Mouse (Mus musculus): ENCODE measurements around the gene Ahnak. TPM values are rescaled to one million over a fixed set of nuclear protein-coding genes. Genes with fewer than 3 reads are reported as not detected.
"Not testable (repeated sequence)": the region's sequence is repeated elsewhere in the genome, so short reads cannot be mapped to it uniquely, and the experiment has no call there.

The Ahnak gene
- polyA plus RNA-seq, 1 experiment from 2014 or later = 31.0 TPM

- Histone ChIP-seq H3K4me3 (ENCODE audit: low read length) (peak within 1 kb of the TSS; percentile 83), H3K4me2 (ENCODE audit: low read depth, low read length) (peak within 1 kb of the TSS; percentile 68), H3K27me3 (ENCODE audit: control insufficient read depth, insufficient read depth, low read depth, low read length) (no peaks in the 10 kb centered on the region), H3K36me3 (ENCODE audit: control insufficient read depth, insufficient read depth, low read length) (peaks cover 57% of the 10 kb centered on the region), H3K27ac (ENCODE audit: low read length) (peak within 1 kb of the TSS; percentile 98), H3K9ac (ENCODE audit: low read length) (peak within 1 kb of the TSS; percentile 87), H3K9me3 (ENCODE audit: control insufficient read depth, low read length) (no peaks in the 10 kb centered on the region), H3K4me1 (replicated peaks; ENCODE audit: control insufficient read depth, insufficient read depth, low read length) (peaks cover 13% of the 10 kb centered on the region)
- WGBS = under 1% methylated on average over 52 of the region's 52 CpGs
- ATAC-seq (ENCODE audit: low read depth) = peak; percentile 100
Observed at GRCm38 (mm10) chr19:8966590-8967372, 22.3 kb upstream of the Ahnak start, which contains the start of gene Eef1g. Eef1g (plus strand) TSS chr19:8967041.

- 0% methylated on average over 8 of the region's 8 CpGs for WGBS
- peaks cover 58% of the 10 kb centered on the region for H3K36me3 ChIP-seq (ENCODE audit: control insufficient read depth, insufficient read depth, low read length)
- peak overlapping the region; percentile 87 for H3K9ac ChIP-seq (ENCODE audit: low read length)
- ATAC-seq (ENCODE audit: low read depth) = no peak
- peak overlapping the region; percentile 76 for H3K27ac ChIP-seq (ENCODE audit: low read length)
- H3K4me2 ChIP-seq (ENCODE audit: low read depth, low read length) = peak overlapping the region; percentile 62
- peaks cover 13% of the 10 kb centered on the region for H3K4me1 ChIP-seq (replicated peaks; ENCODE audit: control insufficient read depth, insufficient read depth, low read length)
- H3K9me3 ChIP-seq (ENCODE audit: control insufficient read depth, low read length) = no peaks in the 10 kb centered on the region
- no peaks in the 10 kb centered on the region for H3K27me3 ChIP-seq (ENCODE audit: control insufficient read depth, insufficient read depth, low read depth, low read length)
- H3K4me3 ChIP-seq (ENCODE audit: low read length) = peak overlapping the region; percentile 83
Observed at GRCm38 (mm10) chr19:8967373-8967743, 21.7 kb upstream of the Ahnak start.

GRCm38 (mm10) chr19:8967893-8968292 is 21.2 kb upstream of the Ahnak start:
- no peak for ATAC-seq (ENCODE audit: low read depth)
- peak overlapping the region; percentile 62 for H3K4me2 ChIP-seq (ENCODE audit: low read depth, low read length)
- H3K9ac ChIP-seq (ENCODE audit: low read length) = peak overlapping the region; percentile 87
- no peaks in the 10 kb centered on the region for H3K9me3 ChIP-seq (ENCODE audit: control insufficient read depth, low read length)
- H3K27ac ChIP-seq (ENCODE audit: low read length) = peak overlapping the region; percentile 76
- peaks cover 58% of the 10 kb centered on the region for H3K36me3 ChIP-seq (ENCODE audit: control insufficient read depth, insufficient read depth, low read length)
- under 1% methylated on average over 9 of the region's 9 CpGs for WGBS
- peaks cover 13% of the 10 kb centered on the region for H3K4me1 ChIP-seq (replicated peaks; ENCODE audit: control insufficient read depth, insufficient read depth, low read length)
- peak overlapping the region; percentile 83 for H3K4me3 ChIP-seq (ENCODE audit: low read length)
- H3K27me3 ChIP-seq (ENCODE audit: control insufficient read depth, insufficient read depth, low read depth, low read length) = no peaks in the 10 kb centered on the region

GRCm38 (mm10) chr19:8972491-8972890 is 16.6 kb upstream of the Ahnak start:
- H3K4me2 ChIP-seq (ENCODE audit: low read depth, low read length); H3K27me3 ChIP-seq (ENCODE audit: control insufficient read depth, insufficient read depth, low read depth, low read length); H3K4me1 ChIP-seq (replicated peaks; ENCODE audit: control insufficient read depth, insufficient read depth, low read length); ATAC-seq (ENCODE audit: low read depth); H3K9me3 ChIP-seq (ENCODE audit: control insufficient read depth, low read length); H3K4me3 ChIP-seq (ENCODE audit: low read length); H3K9ac ChIP-seq (ENCODE audit: low read length); H3K27ac ChIP-seq (ENCODE audit: low read length): not testable (repeated sequence)
- peaks cover 65% of the 10 kb centered on the region for H3K36me3 ChIP-seq (ENCODE audit: control insufficient read depth, insufficient read depth, low read length)
- WGBS = 69% methylated on average over 8 of the region's 8 CpGs

- Histone ChIP-seq H3K4me2 (ENCODE audit: low read depth, low read length) (no peak overlapping the region), H3K27ac (ENCODE audit: low read length) (no peak overlapping the region), H3K27me3 (ENCODE audit: control insufficient read depth, insufficient read depth, low read depth, low read length) (no peaks in the 10 kb centered on the region), H3K4me3 (ENCODE audit: low read length) (no peak overlapping the region), H3K36me3 (ENCODE audit: control insufficient read depth, insufficient read depth, low read length) (peaks cover 75% of the 10 kb centered on the region), H3K9me3 (ENCODE audit: control insufficient read depth, low read length) (no peaks in the 10 kb centered on the region), H3K4me1 (replicated peaks; ENCODE audit: control insufficient read depth, insufficient read depth, low read length) (no peaks in the 10 kb centered on the region), H3K9ac (ENCODE audit: low read length) (no peak overlapping the region)
- 68% methylated on average over 1 of the region's 1 CpGs for WGBS
- ATAC-seq (ENCODE audit: low read depth) = no peak
Observed at GRCm38 (mm10) chr19:8974638-8975037, 14.4 kb upstream of the Ahnak start.

- Histone ChIP-seq H3K4me1 (replicated peaks; ENCODE audit: control insufficient read depth, insufficient read depth, low read length) (no peaks in the 10 kb centered on the region; the same call in 1 of the 2 replicates), H3K4me2 (ENCODE audit: low read depth, low read length) (no peak overlapping the region), H3K27me3 (ENCODE audit: control insufficient read depth, insufficient read depth, low read depth, low read length) (no peaks in the 10 kb centered on the region), H3K27ac (ENCODE audit: low read length) (no peak overlapping the region), H3K9me3 (ENCODE audit: control insufficient read depth, low read length) (no peaks in the 10 kb centered on the region), H3K9ac (ENCODE audit: low read length) (no peak overlapping the region), H3K36me3 (ENCODE audit: control insufficient read depth, insufficient read depth, low read length) (peaks cover 69% of the 10 kb centered on the region), H3K4me3 (ENCODE audit: low read length) (no peak overlapping the region)
- WGBS = 94% methylated on average over 2 of the region's 2 CpGs
- no peak for ATAC-seq (ENCODE audit: low read depth)
Observed at GRCm38 (mm10) chr19:8975491-8975890, 13.6 kb upstream of the Ahnak start.

GRCm38 (mm10) chr19:8976535-8976934 is 12.5 kb upstream of the Ahnak start:
- Histone ChIP-seq H3K36me3 (ENCODE audit: control insufficient read depth, insufficient read depth, low read length) (peaks cover 60% of the 10 kb centered on the region), H3K27ac (ENCODE audit: low read length) (no peak overlapping the region)
- ATAC-seq (ENCODE audit: low read depth) = peak; percentile 79

GRCm38 (mm10) chr19:8980771-8981170 is 8.3 kb upstream of the Ahnak start:
- Histone ChIP-seq H3K4me3 (ENCODE audit: low read length) (no peak overlapping the region), H3K36me3 (ENCODE audit: control insufficient read depth, insufficient read depth, low read length) (peaks cover 23% of the 10 kb centered on the region), H3K27me3 (ENCODE audit: control insufficient read depth, insufficient read depth, low read depth, low read length) (no peaks in the 10 kb centered on the region), H3K4me2 (ENCODE audit: low read depth, low read length) (no peak overlapping the region), H3K4me1 (replicated peaks; ENCODE audit: control insufficient read depth, insufficient read depth, low read length) (peaks cover 39% of the 10 kb centered on the region), H3K9ac (ENCODE audit: low read length) (no peak overlapping the region), H3K27ac (ENCODE audit: low read length) (no peak overlapping the region), H3K9me3 (ENCODE audit: control insufficient read depth, low read length) (no peaks in the 10 kb centered on the region)
- WGBS = 58% methylated on average over 5 of the region's 5 CpGs
- ATAC-seq (ENCODE audit: low read depth) = no peak

More at GRCm38 (mm10) chr19:8976535-8976934, 12.5 kb upstream of the Ahnak start:
- H3K9ac ChIP-seq (ENCODE audit: low read length) = no peak overlapping the region
- WGBS = 37% methylated on average over 3 of the region's 3 CpGs
- no peak overlapping the region for H3K4me2 ChIP-seq (ENCODE audit: low read depth, low read length)
- H3K4me3 ChIP-seq (ENCODE audit: low read length) = no peak overlapping the region
- no peaks in the 10 kb centered on the region for H3K27me3 ChIP-seq (ENCODE audit: control insufficient read depth, insufficient read depth, low read depth, low read length)
- H3K9me3 ChIP-seq (ENCODE audit: control insufficient read depth, low read length) = no peaks in the 10 kb centered on the region
- H3K4me1 ChIP-seq (replicated peaks; ENCODE audit: control insufficient read depth, insufficient read depth, low read length) = peaks cover 3% of the 10 kb centered on the region; the same call in 1 of the 2 replicates

GRCm38 (mm10) chr19:8981450-8982168 is 7.5 kb upstream of the Ahnak start:
- H3K27ac ChIP-seq (ENCODE audit: low read length) = peak overlapping the region; percentile 64; the same call in 1 of the 2 replicates
- H3K36me3 ChIP-seq (ENCODE audit: control insufficient read depth, insufficient read depth, low read length) = peaks cover 23% of the 10 kb centered on the region
- no peak overlapping the region for H3K4me2 ChIP-seq (ENCODE audit: low read depth, low read length)
- ATAC-seq (ENCODE audit: low read depth) = no peak
- H3K9ac ChIP-seq (ENCODE audit: low read length) = no peak overlapping the region
- no peaks in the 10 kb centered on the region for H3K27me3 ChIP-seq (ENCODE audit: control insufficient read depth, insufficient read depth, low read depth, low read length)
- H3K4me3 ChIP-seq (ENCODE audit: low read length) = no peak overlapping the region
- H3K4me1 ChIP-seq (replicated peaks; ENCODE audit: control insufficient read depth, insufficient read depth, low read length) = peaks cover 44% of the 10 kb centered on the region
- no peaks in the 10 kb centered on the region for H3K9me3 ChIP-seq (ENCODE audit: control insufficient read depth, low read length)
- 48% methylated on average over 2 of the region's 2 CpGs for WGBS

Measured in lung, embryonic 16.5 days (tissue).